Mouse (Mus musculus): ENCODE results near the gene Ubash3b. TPM values are rescaled to one million over a fixed set of nuclear protein-coding genes. Genes with fewer than 3 reads are reported as not detected.
A peak's percentile ranks its signal among the peaks of the same experiment; 100 is the strongest.

Ubash3b gene
- polyA plus RNA-seq, 1 experiment from 2014 or later: 29.7 TPM

DNA sequence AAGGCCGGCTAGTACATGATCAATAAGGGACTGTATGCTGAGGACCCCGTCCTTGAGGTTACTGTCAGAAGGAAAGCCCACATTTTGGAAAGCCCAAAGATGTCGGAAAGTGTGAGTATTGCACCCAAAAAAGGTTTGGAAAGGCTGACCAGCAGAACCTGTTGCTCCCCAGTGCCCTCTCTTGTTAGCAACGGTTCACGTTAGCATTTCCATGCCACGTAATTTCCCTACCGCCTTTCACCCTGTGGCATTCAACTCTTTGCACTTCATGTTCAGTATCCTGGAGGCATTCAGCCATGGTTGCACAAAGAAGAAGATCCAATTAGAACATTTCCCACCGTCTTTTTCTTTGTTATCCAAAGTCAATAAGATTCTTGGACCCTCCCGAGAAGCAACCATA is 47.1 kb downstream of the Ubash3b start:
- Histone ChIP-seq H3K36me3 (ENCODE audit: control insufficient read depth, insufficient read depth, low read length) (no peaks in the 10 kb centered on the region), H3K9me3 (ENCODE audit: control insufficient read depth, low read length) (no peaks in the 10 kb centered on the region), H3K27ac (ENCODE audit: low read depth, low read length) (no peak overlapping the region), H3K9ac (ENCODE audit: low read depth, low read length) (no peak overlapping the region), H3K4me3 (ENCODE audit: low read length) (no peak overlapping the region), H3K27me3 (replicated peaks; ENCODE audit: control insufficient read depth, insufficient read depth, low read length) (no peaks in the 10 kb centered on the region), H3K4me1 (ENCODE audit: control insufficient read depth, insufficient read depth, low read depth, low read length) (no peaks in the 10 kb centered on the region; the same call in 1 of the 2 replicates), H3K4me2 (ENCODE audit: low read length) (no peak overlapping the region)
- WGBS: 87% methylated on average over 9 of the region's 9 CpGs
- ATAC-seq: no peak

GRCm38 (mm10) chr9:41109749-41110148 is 51.7 kb downstream of the Ubash3b start:
- 86% methylated on average over 7 of the region's 7 CpGs for WGBS
- no peaks in the 10 kb centered on the region for H3K36me3 ChIP-seq (ENCODE audit: control insufficient read depth, insufficient read depth, low read length)
- H3K27me3 ChIP-seq (replicated peaks; ENCODE audit: control insufficient read depth, insufficient read depth, low read length): no peaks in the 10 kb centered on the region
- H3K9me3 ChIP-seq (ENCODE audit: control insufficient read depth, low read length): no peaks in the 10 kb centered on the region
- H3K4me3 ChIP-seq (ENCODE audit: low read length): no peak overlapping the region
- H3K27ac ChIP-seq (ENCODE audit: low read depth, low read length): no peak overlapping the region
- no peak for ATAC-seq
- H3K4me1 ChIP-seq (ENCODE audit: control insufficient read depth, insufficient read depth, low read depth, low read length): peaks cover 10% of the 10 kb centered on the region
- H3K4me2 ChIP-seq (ENCODE audit: low read length): no peak overlapping the region
- H3K9ac ChIP-seq (ENCODE audit: low read depth, low read length): no peak overlapping the region

DNA sequence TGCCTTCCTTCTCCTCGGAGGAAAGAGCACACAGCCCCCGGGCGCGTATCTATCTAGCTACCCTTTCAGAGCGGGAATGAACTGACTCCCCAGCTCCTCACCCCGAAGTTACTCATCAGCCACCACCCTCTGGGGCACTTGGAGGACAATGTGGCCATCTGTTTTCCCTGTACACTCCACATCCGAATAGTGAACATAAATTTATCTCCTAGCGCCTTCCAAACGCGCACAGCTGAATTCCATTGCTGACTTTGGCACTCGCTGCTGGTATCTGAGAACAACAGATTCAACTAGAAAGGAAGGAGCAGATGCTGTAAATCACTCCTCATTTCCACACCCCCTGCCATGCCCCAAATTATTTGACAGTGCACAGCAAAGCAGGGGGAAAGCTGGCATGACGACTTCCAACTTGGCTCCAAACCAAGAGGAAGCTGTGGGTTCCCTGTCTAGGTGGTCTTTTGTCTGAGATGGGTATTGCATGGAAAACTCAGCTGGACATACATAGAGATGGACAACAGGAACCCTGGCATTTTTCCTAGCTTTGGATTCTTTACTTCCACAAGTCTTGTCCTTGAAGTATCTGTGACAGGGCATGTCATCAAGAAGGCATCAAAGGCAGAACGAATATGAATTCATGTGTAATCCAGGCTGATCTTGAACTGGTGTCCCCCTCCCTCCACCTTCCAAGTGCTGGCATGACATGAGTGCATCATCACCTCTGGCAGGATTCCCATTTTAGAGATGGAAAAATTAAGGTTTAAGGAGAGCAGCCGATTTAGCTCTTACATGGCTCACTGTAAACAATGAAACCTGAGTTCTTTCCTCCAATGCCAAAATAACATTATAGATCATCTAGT is 52.9 kb downstream of the Ubash3b start:
- peak; percentile 37 for ATAC-seq
- H3K36me3 ChIP-seq (ENCODE audit: control insufficient read depth, insufficient read depth, low read length): no peaks in the 10 kb centered on the region
- no peak overlapping the region for H3K4me2 ChIP-seq (ENCODE audit: low read length)
- 30% methylated on average over 14 of the region's 14 CpGs for WGBS
- no peaks in the 10 kb centered on the region for H3K27me3 ChIP-seq (replicated peaks; ENCODE audit: control insufficient read depth, insufficient read depth, low read length)
- no peak overlapping the region for H3K9ac ChIP-seq (ENCODE audit: low read depth, low read length)
- H3K4me3 ChIP-seq (ENCODE audit: low read length): no peak overlapping the region
- H3K9me3 ChIP-seq (ENCODE audit: control insufficient read depth, low read length): no peaks in the 10 kb centered on the region
- peak overlapping the region; percentile 46; the same call in 1 of the 2 replicates for H3K27ac ChIP-seq (ENCODE audit: low read depth, low read length)
- peaks cover 10% of the 10 kb centered on the region for H3K4me1 ChIP-seq (ENCODE audit: control insufficient read depth, insufficient read depth, low read depth, low read length)

DNA sequence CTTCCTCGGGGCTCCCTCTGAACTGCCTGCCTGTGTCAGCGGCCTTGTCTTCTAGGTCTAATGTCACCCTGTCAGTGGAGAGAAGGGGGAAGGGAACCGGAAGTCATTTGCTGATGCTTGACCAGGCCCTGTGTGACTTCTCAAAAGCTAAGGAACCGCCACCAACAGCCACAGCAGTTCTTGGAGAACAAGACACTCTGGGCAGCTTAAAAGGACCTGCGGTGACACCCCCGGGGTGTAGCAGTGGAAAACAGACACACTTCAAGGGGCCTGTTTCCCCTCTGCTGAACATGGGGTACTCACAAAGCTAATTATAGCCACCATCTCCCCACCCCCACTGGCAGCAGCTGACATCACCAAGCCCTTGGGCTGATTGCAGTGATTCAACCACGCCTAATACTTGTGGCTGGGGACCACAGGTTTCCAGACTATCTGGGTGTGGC is 56.3 kb downstream of the Ubash3b start:
- H3K27me3 ChIP-seq (replicated peaks; ENCODE audit: control insufficient read depth, insufficient read depth, low read length): no peaks in the 10 kb centered on the region
- no peak for ATAC-seq
- 57% methylated on average over 7 of the region's 7 CpGs for WGBS
- H3K9me3 ChIP-seq (ENCODE audit: control insufficient read depth, low read length): no peaks in the 10 kb centered on the region
- H3K36me3 ChIP-seq (ENCODE audit: control insufficient read depth, insufficient read depth, low read length): no peaks in the 10 kb centered on the region
- H3K4me3 ChIP-seq (ENCODE audit: low read length): no peak overlapping the region
- peaks cover 10% of the 10 kb centered on the region for H3K4me1 ChIP-seq (ENCODE audit: control insufficient read depth, insufficient read depth, low read depth, low read length)
- H3K9ac ChIP-seq (ENCODE audit: low read depth, low read length): no peak overlapping the region
- no peak overlapping the region for H3K4me2 ChIP-seq (ENCODE audit: low read length)
- no peak overlapping the region for H3K27ac ChIP-seq (ENCODE audit: low read depth, low read length)

GRCm38 (mm10) chr9:41103722-41104121 is 57.8 kb downstream of the Ubash3b start:
- no peaks in the 10 kb centered on the region for H3K36me3 ChIP-seq (ENCODE audit: control insufficient read depth, insufficient read depth, low read length)
- 98% methylated on average over 8 of the region's 8 CpGs for WGBS
- H3K9me3 ChIP-seq (ENCODE audit: control insufficient read depth, low read length): no peaks in the 10 kb centered on the region
- no peak overlapping the region for H3K27ac ChIP-seq (ENCODE audit: low read depth, low read length)
- H3K4me1 ChIP-seq (ENCODE audit: control insufficient read depth, insufficient read depth, low read depth, low read length): peaks cover 10% of the 10 kb centered on the region
- ATAC-seq: no peak
- no peak overlapping the region for H3K4me3 ChIP-seq (ENCODE audit: low read length)
- no peak overlapping the region for H3K9ac ChIP-seq (ENCODE audit: low read depth, low read length)
- no peak overlapping the region for H3K4me2 ChIP-seq (ENCODE audit: low read length)
- no peaks in the 10 kb centered on the region for H3K27me3 ChIP-seq (replicated peaks; ENCODE audit: control insufficient read depth, insufficient read depth, low read length)

- no peak overlapping the region for H3K27ac ChIP-seq (ENCODE audit: low read depth, low read length)
- no peaks in the 10 kb centered on the region for H3K27me3 ChIP-seq (replicated peaks; ENCODE audit: control insufficient read depth, insufficient read depth, low read length)
- no peaks in the 10 kb centered on the region for H3K36me3 ChIP-seq (ENCODE audit: control insufficient read depth, insufficient read depth, low read length)
- no peaks in the 10 kb centered on the region for H3K9me3 ChIP-seq (ENCODE audit: control insufficient read depth, low read length)
- H3K4me2 ChIP-seq (ENCODE audit: low read length): no peak overlapping the region
- 76% methylated on average over 10 of the region's 10 CpGs for WGBS
- H3K4me1 ChIP-seq (ENCODE audit: control insufficient read depth, insufficient read depth, low read depth, low read length): no peaks in the 10 kb centered on the region; the same call in 1 of the 2 replicates
- no peak for ATAC-seq
- H3K9ac ChIP-seq (ENCODE audit: low read depth, low read length): no peak overlapping the region
- no peak overlapping the region for H3K4me3 ChIP-seq (ENCODE audit: low read length)
These were observed 58.9 kb downstream of the Ubash3b start for GRCm38 (mm10) chr9:41102613-41103012.

DNA sequence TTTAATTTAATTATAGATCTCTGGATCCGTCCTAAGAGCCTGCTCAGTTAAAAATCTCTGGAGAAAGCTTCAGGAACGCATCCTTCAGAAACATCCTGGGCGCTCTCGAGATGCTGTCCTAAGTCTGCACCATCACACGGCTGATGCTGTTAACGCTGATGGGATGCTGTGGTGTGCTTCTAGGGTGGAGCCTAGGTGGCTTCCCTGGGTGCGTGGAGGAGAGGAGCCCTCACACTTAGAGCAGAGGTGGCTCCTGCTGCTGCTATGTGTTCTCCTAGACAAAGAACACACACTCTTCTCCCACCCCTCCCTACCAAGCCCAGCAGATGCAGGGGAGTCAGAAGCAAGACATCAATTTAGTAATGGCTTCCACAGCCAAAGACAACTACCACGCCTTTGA is 61.6 kb downstream of the Ubash3b start:
- no peak overlapping the region for H3K27ac ChIP-seq (ENCODE audit: low read depth, low read length)
- no peak overlapping the region for H3K4me3 ChIP-seq (ENCODE audit: low read length)
- 69% methylated on average over 8 of the region's 8 CpGs for WGBS
- no peaks in the 10 kb centered on the region for H3K9me3 ChIP-seq (ENCODE audit: control insufficient read depth, low read length)
- no peaks in the 10 kb centered on the region for H3K36me3 ChIP-seq (ENCODE audit: control insufficient read depth, insufficient read depth, low read length)
- no peak overlapping the region for H3K4me2 ChIP-seq (ENCODE audit: low read length)
- peak; percentile 57; the same call in 1 of the 2 replicates for ATAC-seq
- no peak overlapping the region for H3K9ac ChIP-seq (ENCODE audit: low read depth, low read length)
- H3K27me3 ChIP-seq (replicated peaks; ENCODE audit: control insufficient read depth, insufficient read depth, low read length): no peaks in the 10 kb centered on the region
- no peaks in the 10 kb centered on the region; the same call in 1 of the 2 replicates for H3K4me1 ChIP-seq (ENCODE audit: control insufficient read depth, insufficient read depth, low read depth, low read length)

DNA sequence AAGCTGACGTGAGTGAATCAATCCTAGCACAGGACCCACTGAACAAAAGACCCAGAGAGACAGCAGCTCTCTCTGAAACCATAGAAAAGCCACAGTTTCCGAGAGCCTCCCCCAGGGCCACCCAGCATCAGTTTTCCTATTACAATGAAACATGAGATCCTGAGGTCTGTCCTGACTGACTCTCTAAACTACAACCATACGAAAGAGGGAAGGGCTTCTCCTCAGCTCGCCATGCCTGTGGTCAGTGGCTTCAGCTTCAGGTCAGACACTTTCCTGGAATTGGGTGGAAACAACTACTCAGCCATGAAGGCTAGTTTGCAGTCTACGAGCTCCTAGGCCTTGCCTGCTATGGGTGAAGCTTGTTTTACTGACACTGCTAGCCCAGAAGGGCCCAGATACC is 62.4 kb downstream of the Ubash3b start:
- Histone ChIP-seq H3K9ac (ENCODE audit: low read depth, low read length) (no peak overlapping the region), H3K36me3 (ENCODE audit: control insufficient read depth, insufficient read depth, low read length) (no peaks in the 10 kb centered on the region), H3K4me3 (ENCODE audit: low read length) (no peak overlapping the region), H3K27me3 (replicated peaks; ENCODE audit: control insufficient read depth, insufficient read depth, low read length) (no peaks in the 10 kb centered on the region), H3K27ac (ENCODE audit: low read depth, low read length) (no peak overlapping the region), H3K4me2 (ENCODE audit: low read length) (no peak overlapping the region), H3K9me3 (ENCODE audit: control insufficient read depth, low read length) (no peaks in the 10 kb centered on the region), H3K4me1 (ENCODE audit: control insufficient read depth, insufficient read depth, low read depth, low read length) (no peaks in the 10 kb centered on the region; the same call in 1 of the 2 replicates)
- no peak for ATAC-seq
- WGBS: 64% methylated on average over 5 of the region's 5 CpGs

DNA sequence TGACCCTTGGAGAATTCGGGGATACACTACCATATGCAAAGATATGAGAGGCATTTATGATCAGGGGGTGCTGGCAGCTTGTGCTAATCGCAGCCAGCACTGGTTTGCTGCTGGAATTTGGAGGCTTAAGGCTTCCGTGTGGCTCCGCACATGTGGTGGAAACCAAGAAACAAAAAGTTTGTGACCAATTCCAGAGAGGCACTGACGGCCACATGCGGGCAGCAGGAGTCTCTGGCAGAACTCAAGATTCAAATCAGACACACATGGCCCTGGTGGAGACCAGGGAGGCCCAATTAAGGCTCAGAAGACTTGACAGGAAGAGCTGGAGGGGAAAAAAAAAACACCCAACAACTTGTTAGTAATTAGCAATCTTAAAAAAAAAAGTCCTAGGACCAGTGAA is 63.4 kb downstream of the Ubash3b start:
- H3K27ac ChIP-seq (ENCODE audit: low read depth, low read length): no peak overlapping the region
- no peak overlapping the region for H3K9ac ChIP-seq (ENCODE audit: low read depth, low read length)
- no peaks in the 10 kb centered on the region; the same call in 1 of the 2 replicates for H3K4me1 ChIP-seq (ENCODE audit: control insufficient read depth, insufficient read depth, low read depth, low read length)
- H3K4me3 ChIP-seq (ENCODE audit: low read length): no peak overlapping the region
- H3K36me3 ChIP-seq (ENCODE audit: control insufficient read depth, insufficient read depth, low read length): no peaks in the 10 kb centered on the region
- ATAC-seq: no peak
- no peaks in the 10 kb centered on the region for H3K27me3 ChIP-seq (replicated peaks; ENCODE audit: control insufficient read depth, insufficient read depth, low read length)
- no peaks in the 10 kb centered on the region for H3K9me3 ChIP-seq (ENCODE audit: control insufficient read depth, low read length)
- H3K4me2 ChIP-seq (ENCODE audit: low read length): no peak overlapping the region
- WGBS: 88% methylated on average over 6 of the region's 6 CpGs
